12 mouse cellular contexts compared by ENCODE assay signal in genomic region chr10:78019291-78019690, GRCm38 (mm10). TPM values are rescaled to one million over a fixed set of nuclear protein-coding genes. Genes with fewer than 3 reads are reported as not detected.
DNase-seq lines count a peak whose midpoint lies in the region; ATAC-seq and TF ChIP-seq lines count a peak whose summit lies in the region.
"Had no signal": no experiment of that assay in that cellular context is flagged by ENCODE, and none has a peak within 500 bp of the region (broad histone marks: within the 10 kb centered on the region; RNA-seq: fewer than 3 reads in every experiment).

No protein-coding gene starts in this region.

- H3K4me2 ChIP-seq in hindbrain, embryonic 13.5 days = no peak overlapping the region
- H3K4me2 ChIP-seq in midbrain, embryonic 12.5 days (replicated peaks) = no peak overlapping the region

- H3K9ac ChIP-seq in hindbrain, embryonic 13.5 days = no peak overlapping the region
- no peak overlapping the region for H3K9ac ChIP-seq in midbrain, embryonic 12.5 days (replicated peaks)
- H3K9ac ChIP-seq: forebrain, embryonic 13.5 days; limb, embryonic 13.5 days; neural tube, embryonic 12.5 days had no signal

- DNase-seq in hindbrain, embryonic 10.5 days (ENCODE audit: low spot score) = no peak
- DNase-seq in thymus, postnatal 10 days (ENCODE audit: low spot score in 2 of 2) = no peak
- DNase-seq in frontal cortex, postnatal 14 days (ENCODE audit: low spot score in 2 of 2) = no peak

- no peaks in the 10 kb centered on the region for H3K36me3 ChIP-seq in hindbrain, embryonic 13.5 days
- H3K36me3 ChIP-seq in hindbrain, embryonic 10.5 days = no peaks in the 10 kb centered on the region
- H3K36me3 ChIP-seq in E14TG2a.4 (ENCODE audit: insufficient read depth, low read length) = no peaks in the 10 kb centered on the region; the same call in 1 of the 2 replicates
- no peaks in the 10 kb centered on the region for H3K36me3 ChIP-seq in midbrain, embryonic 12.5 days
- H3K36me3 ChIP-seq: G1E; limb, embryonic 13.5 days; neural tube, embryonic 12.5 days had no signal

- H3K27me3 ChIP-seq in hindbrain, embryonic 13.5 days = 0 out of 2 replicates have a peak, but pooled peaks cover 2% of the 10 kb centered on the region
- H3K27me3 ChIP-seq in hindbrain, embryonic 10.5 days (ENCODE audit: insufficient read depth, poor library complexity, severe bottlenecking) = no peaks in the 10 kb centered on the region
- no peaks in the 10 kb centered on the region for H3K27me3 ChIP-seq in E14TG2a.4 (ENCODE audit: insufficient read depth, low read length)
- H3K27me3 ChIP-seq in midbrain, embryonic 12.5 days = 0 out of 2 replicates have a peak, but pooled peaks cover 13% of the 10 kb centered on the region
- H3K27me3 ChIP-seq: forebrain, embryonic 13.5 days; limb, embryonic 13.5 days; neural tube, embryonic 12.5 days had no signal

- no peak for TF ChIP-seq CTCF in E14TG2a.4 (conservative IDR thresholded peaks at IDR 0.05; ENCODE audit: low read length)

- ATAC-seq in hindbrain, embryonic 13.5 days (ENCODE audit: low FRiP score) = peak; percentile 39; the same call in 1 of the 2 replicates
- peak; percentile 27; the same call in 1 of the 2 replicates for ATAC-seq in midbrain, embryonic 12.5 days (ENCODE audit: low FRiP score, low read depth)

- H3K4me3 ChIP-seq in hindbrain, embryonic 13.5 days = no peak overlapping the region
- no peak overlapping the region for H3K4me3 ChIP-seq in hindbrain, embryonic 10.5 days
- H3K4me3 ChIP-seq in E14TG2a.4 (replicated peaks; ENCODE audit: low read length) = 0 out of 2 replicates have a peak overlapping the region, but pooled peaks have one; percentile 17
- H3K4me3 ChIP-seq in brown adipose tissue, adult 24 weeks (ENCODE audit: insufficient read depth, low read depth, low read length) = no peak overlapping the region
- no peak overlapping the region for H3K4me3 ChIP-seq in midbrain, embryonic 12.5 days
- H3K4me3 ChIP-seq: neural tube, embryonic 12.5 days had no signal

- no peak overlapping the region for H3K27ac ChIP-seq in hindbrain, embryonic 13.5 days
- H3K27ac ChIP-seq in hindbrain, embryonic 10.5 days = no peak overlapping the region
- peak overlapping the region; percentile 50; the same call in 1 of the 2 replicates for H3K27ac ChIP-seq in brown adipose tissue, adult 24 weeks (replicated peaks; ENCODE audit: low read depth, low read length)
- H3K27ac ChIP-seq in midbrain, embryonic 12.5 days (replicated peaks) = no peak overlapping the region
- H3K27ac ChIP-seq: forebrain, embryonic 13.5 days; limb, embryonic 13.5 days; macrophage; neural tube, embryonic 12.5 days had no signal

- H3K9me3 ChIP-seq in hindbrain, embryonic 13.5 days = no peaks in the 10 kb centered on the region
- H3K9me3 ChIP-seq in hindbrain, embryonic 10.5 days = peaks cover 5% of the 10 kb centered on the region; the same call in 1 of the 2 replicates
- H3K9me3 ChIP-seq in E14TG2a.4 (ENCODE audit: low read length) = peaks cover 56% of the 10 kb centered on the region
- no peaks in the 10 kb centered on the region for H3K9me3 ChIP-seq in midbrain, embryonic 12.5 days
- H3K9me3 ChIP-seq: forebrain, embryonic 13.5 days; neural tube, embryonic 12.5 days had no signal

- peaks cover 2% of the 10 kb centered on the region; the same call in 1 of the 2 replicates for H3K4me1 ChIP-seq in hindbrain, embryonic 13.5 days (replicated peaks)
- 0 out of 2 replicates have a peak, but pooled peaks cover 2% of the 10 kb centered on the region for H3K4me1 ChIP-seq in hindbrain, embryonic 10.5 days (replicated peaks)
- H3K4me1 ChIP-seq in E14TG2a.4 (replicated peaks; ENCODE audit: low read depth, low read length) = peaks cover 9% of the 10 kb centered on the region
- peaks cover 2% of the 10 kb centered on the region for H3K4me1 ChIP-seq in brown adipose tissue, adult 24 weeks (ENCODE audit: control insufficient read depth, insufficient read depth, insufficient read length, low read length)
- no peaks in the 10 kb centered on the region for H3K4me1 ChIP-seq in midbrain, embryonic 12.5 days
- H3K4me1 ChIP-seq: forebrain, embryonic 13.5 days; limb, embryonic 13.5 days; neural tube, embryonic 12.5 days had no signal

- 82% methylated on average over 4 of the region's 4 CpGs for WGBS in hindbrain, embryonic 13.5 days
- 82% methylated on average over 4 of the region's 4 CpGs for WGBS in hindbrain, embryonic 10.5 days
- WGBS in midbrain, embryonic 12.5 days = 86% methylated on average over 4 of the region's 4 CpGs

RNA-seq across cellular contexts. Expression of gene Pfkl, which starts 9.4 kb away (rescaled TPM):
- polyA plus RNA-seq in hindbrain, embryonic 13.5 days (2015; fragmentation: Nextera tagmentation; extraction: Ambion mirVana) = 106 and 107 TPM in 2 replicates
- polyA plus RNA-seq in hindbrain, embryonic 10.5 days (2016; fragmentation: Nextera tagmentation; extraction: Ambion mirVana) = 187 and 243 TPM in 2 replicates
- 326 and 453 TPM in 2 replicates for polyA plus RNA-seq in brown adipose tissue, adult 24 weeks (2012; ENCODE audit: insufficient read depth, insufficient read length, missing spikeins)
- polyA plus RNA-seq in midbrain, embryonic 12.5 days (2016; fragmentation: Nextera tagmentation; extraction: Ambion mirVana) = 104 and 116 TPM in 2 replicates

RNA-seq across cellular contexts. Expression of gene Dnmt3l, which starts 22.5 kb away (rescaled TPM):
- polyA plus RNA-seq in hindbrain, embryonic 13.5 days (2015; fragmentation: Nextera tagmentation; extraction: Ambion mirVana) = not detected in 2 replicates
- not detected in 2 replicates for polyA plus RNA-seq in hindbrain, embryonic 10.5 days (2016; fragmentation: Nextera tagmentation; extraction: Ambion mirVana)
- 2.3 and 2.7 TPM in 2 replicates for polyA plus RNA-seq in brown adipose tissue, adult 24 weeks (2012; ENCODE audit: insufficient read depth, insufficient read length, missing spikeins)
- not detected in 2 replicates for polyA plus RNA-seq in midbrain, embryonic 12.5 days (2016; fragmentation: Nextera tagmentation; extraction: Ambion mirVana)
- polyA plus RNA-seq: forebrain, embryonic 13.5 days; G1E; neural tube, embryonic 12.5 days had no signal

RNA-seq across cellular contexts. Expression of gene Aire, which starts 24.1 kb away (rescaled TPM):
- polyA plus RNA-seq in hindbrain, embryonic 13.5 days (2015; fragmentation: Nextera tagmentation; extraction: Ambion mirVana) = 0.10 TPM in 1 of 2 replicates, not detected in the other
- polyA plus RNA-seq in hindbrain, embryonic 10.5 days (2016; fragmentation: Nextera tagmentation; extraction: Ambion mirVana) = 0.36 TPM in 1 of 2 replicates, not detected in the other
- polyA plus RNA-seq in brown adipose tissue, adult 24 weeks (2012; ENCODE audit: insufficient read depth, insufficient read length, missing spikeins) = not detected in 2 replicates
- polyA plus RNA-seq in midbrain, embryonic 12.5 days (2016; fragmentation: Nextera tagmentation; extraction: Ambion mirVana) = 0.17 and 0.35 TPM in 2 replicates
- polyA plus RNA-seq: forebrain, embryonic 13.5 days; macrophage had no signal

RNA-seq across cellular contexts. Expression of gene 1810043G02Rik, which starts 41.0 kb away (rescaled TPM):
- polyA plus RNA-seq in hindbrain, embryonic 13.5 days (2015; fragmentation: Nextera tagmentation; extraction: Ambion mirVana) = 38.1 and 40.5 TPM in 2 replicates
- 40.7 and 42.9 TPM in 2 replicates for polyA plus RNA-seq in hindbrain, embryonic 10.5 days (2016; fragmentation: Nextera tagmentation; extraction: Ambion mirVana)
- polyA plus RNA-seq in brown adipose tissue, adult 24 weeks (2012; ENCODE audit: insufficient read depth, insufficient read length, missing spikeins) = 16.0 and 16.4 TPM in 2 replicates
- 32.0 and 32.9 TPM in 2 replicates for polyA plus RNA-seq in midbrain, embryonic 12.5 days (2016; fragmentation: Nextera tagmentation; extraction: Ambion mirVana)

RNA-seq across cellular contexts. Expression of gene Trpm2, which starts 48.9 kb away (rescaled TPM):
- polyA plus RNA-seq in hindbrain, embryonic 13.5 days (2015; fragmentation: Nextera tagmentation; extraction: Ambion mirVana) = 3.0 and 3.9 TPM in 2 replicates
- 0.88 and 1.2 TPM in 2 replicates for polyA plus RNA-seq in hindbrain, embryonic 10.5 days (2016; fragmentation: Nextera tagmentation; extraction: Ambion mirVana)
- polyA plus RNA-seq in brown adipose tissue, adult 24 weeks (2012; ENCODE audit: insufficient read depth, insufficient read length, missing spikeins) = 0.63 TPM in 1 of 2 replicates, not detected in the other
- polyA plus RNA-seq in midbrain, embryonic 12.5 days (2016; fragmentation: Nextera tagmentation; extraction: Ambion mirVana) = 1.2 and 1.5 TPM in 2 replicates
